Mouse (Mus musculus) heart, postnatal 10 days (tissue): ENCODE results near the gene Nosip. TPM values are rescaled to one million over a fixed set of nuclear protein-coding genes. Genes with fewer than 3 reads are reported as not detected.
"Not testable (repeated sequence)": the region's sequence is repeated elsewhere in the genome, so short reads cannot be mapped to it uniquely, and the experiment has no call there.

Experiments
- DNase-seq, 2 experiments: peaks; one replicate each; pipeline ENCODE4 v3.0.0; 2021
- intact Hi-C: fragments of 180-260 bp; cut with DNase I; formaldehyde crosslinking; loops from one replicate; pipeline ENCODE4 v1.15.1; 2025
- total RNA-seq, 2 experiments: library from RNA; stranded (reverse); gene quantifications; 2 replicates each; pipeline ENCODE4 v1.2.3; 2021

The Nosip gene
- total RNA-seq, 2 experiments from 2014 or later = 33.9 to 35.9 TPM

- intact Hi-C loops = loop anchor here (5.0 kb wide), 2 partner anchors 39 to 214 kb away; partner anchors contain the start of gene Rps11
- no peak for DNase-seq
Measured at GRCm38 (mm10) chr7:45083300-45083890, 21.2 kb downstream of the Nosip start.

- intact Hi-C loops = no loop called here
- no peak for DNase-seq
Measured at GRCm38 (mm10) chr7:45086084-45086483, 23.9 kb downstream of the Nosip start.

- DNase-seq = no peak
- intact Hi-C loops = no loop called here
Measured at GRCm38 (mm10) chr7:45088597-45088996, 26.4 kb downstream of the Nosip start.

GRCm38 (mm10) chr7:45090251-45090977 is 28.2 kb downstream of the Nosip start:
- intact Hi-C loops = no loop called here
- no peak for DNase-seq

- intact Hi-C loops = no loop called here
- peak; percentile 44 to 70 for DNase-seq
Measured at GRCm38 (mm10) chr7:45091001-45091990, 29.1 kb downstream of the Nosip start.

GRCm38 (mm10) chr7:45092048-45092447 is 29.8 kb downstream of the Nosip start, which contains the start of gene Rcn3:
Rcn3 (minus strand) TSS chr7:45092221.
- intact Hi-C loops = no loop called here
- peak; percentile 92 to 93 for DNase-seq

GRCm38 (mm10) chr7:45092828-45093515 is 30.7 kb downstream of the Nosip start:
- DNase-seq = no peak
- intact Hi-C loops = no loop called here

- intact Hi-C loops = no loop called here
- no peak for DNase-seq
Measured at GRCm38 (mm10) chr7:45093516-45093905, 31.3 kb downstream of the Nosip start.

- intact Hi-C loops = no loop called here
- DNase-seq = no peak
Measured at GRCm38 (mm10) chr7:45094121-45094520, 31.9 kb downstream of the Nosip start.

GRCm38 (mm10) chr7:45095367-45095766 is 33.1 kb downstream of the Nosip start:
- intact Hi-C loops = no loop called here
- peak in 1 of 2 experiments; percentile 38 for DNase-seq

GRCm38 (mm10) chr7:45095965-45096364 is 33.7 kb downstream of the Nosip start:
- DNase-seq, intact Hi-C loops: not testable (repeated sequence)

- no peak for DNase-seq
- intact Hi-C loops = no loop called here
Measured at GRCm38 (mm10) chr7:45097479-45097878, 35.2 kb downstream of the Nosip start.

- DNase-seq = peak in 1 of 2 experiments; percentile 37
- intact Hi-C loops = no loop called here
Measured at GRCm38 (mm10) chr7:45098541-45099240, 36.5 kb downstream of the Nosip start.

GRCm38 (mm10) chr7:45100046-45100445 is 37.8 kb downstream of the Nosip start:
- no peak for DNase-seq
- intact Hi-C loops = no loop called here

- no peak for DNase-seq
- intact Hi-C loops = no loop called here
Measured at GRCm38 (mm10) chr7:45102441-45102840, 40.2 kb downstream of the Nosip start.

GRCm38 (mm10) chr7:45102940-45103585 is 40.8 kb downstream of the Nosip start:
- intact Hi-C loops = no loop called here
- peak in 1 of 2 experiments; percentile 57 for DNase-seq

GRCm38 (mm10) chr7:45103652-45104180 is 41.5 kb downstream of the Nosip start, which contains the start of gene Fcgrt:
Fcgrt (minus strand) TSS chr7:45103851.
- DNase-seq = peak; percentile 98
- intact Hi-C loops = loop anchor here (2.0 kb wide), 1 partner anchor 15 kb away; no protein-coding TSS in a partner anchor

- intact Hi-C loops = loop anchor here (2.0 kb wide), 1 partner anchor 14 kb away; no protein-coding TSS in a partner anchor
- DNase-seq = no peak
Measured at GRCm38 (mm10) chr7:45104941-45105340, 42.7 kb downstream of the Nosip start.

- intact Hi-C loops = loop anchor here (2.0 kb wide), 1 partner anchor 13 kb away; no protein-coding TSS in a partner anchor
- no peak for DNase-seq
Measured at GRCm38 (mm10) chr7:45105491-45105890, 43.3 kb downstream of the Nosip start.
